Mouse (Mus musculus) liver, adult 2 months (tissue): Measurements from ENCODE around the gene Zfp663. TPM values are rescaled to one million over a fixed set of nuclear protein-coding genes. Genes with fewer than 3 reads are reported as not detected.

Source experiments
- DNase-seq: peaks from one replicate; pipeline ENCODE4 v3.0.0-alpha.2; 2011; ENCODE audit warnings: low read depth, low spot score; ENCODE audit errors: extremely low read depth
- H3K27ac ChIP-seq: fragments of 200-500 bp; replicated peaks from 2 replicates; pipeline ENCODE4 v1.5.1; 2012; ENCODE audit warnings: low read depth, mild to moderate bottlenecking, control low read depth, inconsistent platforms, low read length; ENCODE audit not compliant: insufficient read depth
- H3K27me3 ChIP-seq: fragments of 200-500 bp; 2 replicates; pipeline ENCODE4 v1.6.1; 2012; ENCODE audit warnings: mild to moderate bottlenecking, moderate library complexity, low read length, inconsistent platforms; ENCODE audit not compliant: control insufficient read depth, insufficient read depth
- H3K36me3 ChIP-seq: fragments of 200-500 bp; 2 replicates; pipeline ENCODE4 v1.6.1; 2012; ENCODE audit warnings: low read length, inconsistent platforms; ENCODE audit not compliant: control insufficient read depth, insufficient read depth
- H3K4me1 ChIP-seq: fragments of 200-500 bp; 2 replicates; pipeline ENCODE4 v1.6.1; 2011; ENCODE audit warnings: low read length; ENCODE audit not compliant: control insufficient read depth, insufficient read depth
- H3K4me3 ChIP-seq: fragments of 200-500 bp; 2 replicates; pipeline ENCODE4 v1.5.1; 2011; ENCODE audit warnings: low read depth, mild to moderate bottlenecking, control low read depth, low read length, moderate library complexity; ENCODE audit not compliant: insufficient read depth
- H3K79me2 ChIP-seq: fragments of 200-500 bp; 2 replicates; pipeline ENCODE4 v1.6.1; 2012; ENCODE audit warnings: inconsistent platforms, mild to moderate bottlenecking, low read length, moderate library complexity; ENCODE audit not compliant: control insufficient read depth, insufficient read depth
- H3K9ac ChIP-seq: fragments of 200-500 bp; 2 replicates; pipeline ENCODE4 v1.6.1; 2012; ENCODE audit warnings: low read depth, mild to moderate bottlenecking, control low read depth, inconsistent platforms, low read length
- CTCF ChIP-seq: fragments of 200-500 bp; IDR thresholded peaks from 2 replicates; pipeline ENCODE4 v1.5.1; 2011; ENCODE audit warnings: low read depth, low read length, control low read depth
- POLR2A ChIP-seq: fragments of 200-500 bp; IDR thresholded peaks from 2 replicates; pipeline ENCODE4 v1.6.1; 2011; ENCODE audit warnings: low read length, control low read depth; ENCODE audit not compliant: insufficient read depth; ENCODE audit errors: extremely low read depth
- WGBS: fragments of 180-500 bp; shearing (Covaris S2); methylation state at CpG from one replicate; pipeline ENCODE4 v1.1.7; 2018; 5-methylcytosine and 5-hydroxymethylcytosine counted together
- polyA plus RNA-seq: library from polyadenylated mRNA; depleted of rRNA; stranded (reverse); fragments of >200 nt; gene quantifications from 2 replicates; pipeline ENCODE4 v1.2.3, GENCODE M21; 2012
- total RNA-seq: library from RNA; depleted of rRNA; stranded (reverse); fragments of >200 nt; gene quantifications from 2 replicates; pipeline ENCODE4 v1.2.3, GENCODE M21; 2014

Gene Zfp663
- total and polyA plus RNA-seq, 2 experiments, result not detected

- H3K27ac ChIP-seq, result no peak overlapping the region
- no peak for DNase-seq
- no peaks in the 10 kb centered on the region for H3K27me3 ChIP-seq
- H3K36me3 ChIP-seq, result peaks cover 7% of the 10 kb centered on the region; the same call in 1 of the 2 replicates
- peak overlapping the region; percentile 73 for H3K4me3 ChIP-seq
- peaks cover 5% of the 10 kb centered on the region for H3K4me1 ChIP-seq
- H3K9ac ChIP-seq, result no peak overlapping the region; the same call in 1 of the 2 replicates
- WGBS, result 27% methylated on average over 4 of the region's 4 CpGs
- TF ChIP-seq CTCF, result no peak
- no peak for TF ChIP-seq POLR2A
- H3K79me2 ChIP-seq, result no peaks in the 10 kb centered on the region
Observed at GRCm38 (mm10) chr2:165387370-165387769, 18.8 kb upstream of the Zfp663 start.

GRCm38 (mm10) chr2:165380050-165380449, 11.5 kb upstream of the Zfp663 start:
- Histone ChIP-seq H3K36me3 (peaks cover 26% of the 10 kb centered on the region), H3K4me3 (no peak overlapping the region), H3K27me3 (no peaks in the 10 kb centered on the region), H3K4me1 (no peaks in the 10 kb centered on the region), H3K9ac (no peak overlapping the region), H3K79me2 (no peaks in the 10 kb centered on the region), H3K27ac (no peak overlapping the region)
- TF ChIP-seq CTCF (no peak), POLR2A (no peak)
- 97% methylated on average over 25 of the region's 25 CpGs for WGBS
- no peak for DNase-seq

DNA sequence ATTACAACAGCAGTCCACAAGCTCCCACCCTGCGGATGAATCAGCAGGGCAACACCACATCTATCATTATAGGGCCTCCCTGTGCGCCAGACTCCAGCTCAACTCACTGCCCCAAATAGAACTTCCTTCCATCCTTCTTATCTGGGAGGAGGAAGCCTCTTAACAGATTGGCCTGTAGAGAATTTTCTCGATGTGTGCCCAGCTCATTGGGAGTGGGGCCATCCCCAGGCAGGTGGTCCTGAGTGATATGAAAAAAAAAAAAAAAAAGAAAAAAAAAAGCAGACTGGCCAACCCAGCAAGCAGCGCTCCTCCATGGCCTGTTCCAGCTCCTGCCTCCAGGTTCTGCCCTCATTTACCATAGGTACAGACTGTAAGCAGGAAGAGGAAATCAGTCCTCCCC, 7.5 kb upstream of the Zfp663 start:
- Histone ChIP-seq H3K4me1 (no peaks in the 10 kb centered on the region), H3K36me3 (peaks cover 5% of the 10 kb centered on the region), H3K9ac (no peak overlapping the region), H3K79me2 (no peaks in the 10 kb centered on the region), H3K4me3 (no peak overlapping the region), H3K27me3 (no peaks in the 10 kb centered on the region), H3K27ac (no peak overlapping the region)
- 86% methylated on average over 3 of the region's 4 CpGs for WGBS
- TF ChIP-seq CTCF (no peak), POLR2A (no peak)
- DNase-seq, result no peak

- no peaks in the 10 kb centered on the region for H3K27me3 ChIP-seq
- no peak for DNase-seq
- H3K36me3 ChIP-seq, result peaks cover 5% of the 10 kb centered on the region
- H3K27ac ChIP-seq, result no peak overlapping the region
- H3K79me2 ChIP-seq, result no peaks in the 10 kb centered on the region
- H3K4me1 ChIP-seq, result no peaks in the 10 kb centered on the region
- no peak overlapping the region for H3K9ac ChIP-seq
- H3K4me3 ChIP-seq, result no peak overlapping the region
- no peak for TF ChIP-seq POLR2A
- TF ChIP-seq CTCF, result no peak
- 72% methylated on average over 5 of the region's 5 CpGs for WGBS
Observed at GRCm38 (mm10) chr2:165375478-165375877, 6.9 kb upstream of the Zfp663 start.

GRCm38 (mm10) chr2:165371066-165371465, 2.5 kb upstream of the Zfp663 start:
- no peaks in the 10 kb centered on the region for H3K79me2 ChIP-seq
- DNase-seq, result no peak
- TF ChIP-seq POLR2A, result no peak
- no peak for TF ChIP-seq CTCF
- no peak overlapping the region for H3K9ac ChIP-seq
- H3K4me1 ChIP-seq, result peaks cover 2% of the 10 kb centered on the region; the same call in 1 of the 2 replicates
- no peaks in the 10 kb centered on the region for H3K36me3 ChIP-seq
- H3K27me3 ChIP-seq, result 0 out of 2 replicates have a peak, but pooled peaks cover 3% of the 10 kb centered on the region
- H3K27ac ChIP-seq, result no peak overlapping the region
- 33% methylated on average over 3 of the region's 3 CpGs for WGBS
- no peak overlapping the region for H3K4me3 ChIP-seq

- 0 out of 2 replicates have a peak, but pooled peaks cover 3% of the 10 kb centered on the region for H3K27me3 ChIP-seq
- 71% methylated on average over 3 of the region's 3 CpGs for WGBS
- no peak overlapping the region for H3K9ac ChIP-seq
- no peaks in the 10 kb centered on the region for H3K36me3 ChIP-seq
- peaks cover 2% of the 10 kb centered on the region; the same call in 1 of the 2 replicates for H3K4me1 ChIP-seq
- no peak for DNase-seq
- no peak overlapping the region for H3K4me3 ChIP-seq
- no peaks in the 10 kb centered on the region for H3K79me2 ChIP-seq
- no peak for TF ChIP-seq POLR2A
- no peak for TF ChIP-seq CTCF
- H3K27ac ChIP-seq, result no peak overlapping the region
Observed at GRCm38 (mm10) chr2:165370348-165370747, 1.8 kb upstream of the Zfp663 start.
